Mouse (Mus musculus): ENCODE results near the gene Fam129a. TPM values are rescaled to one million over a fixed set of nuclear protein-coding genes. Genes with fewer than 3 reads are reported as not detected.

Fam129a gene
- polyA plus RNA-seq, 1 experiment, result not detected

DNA sequence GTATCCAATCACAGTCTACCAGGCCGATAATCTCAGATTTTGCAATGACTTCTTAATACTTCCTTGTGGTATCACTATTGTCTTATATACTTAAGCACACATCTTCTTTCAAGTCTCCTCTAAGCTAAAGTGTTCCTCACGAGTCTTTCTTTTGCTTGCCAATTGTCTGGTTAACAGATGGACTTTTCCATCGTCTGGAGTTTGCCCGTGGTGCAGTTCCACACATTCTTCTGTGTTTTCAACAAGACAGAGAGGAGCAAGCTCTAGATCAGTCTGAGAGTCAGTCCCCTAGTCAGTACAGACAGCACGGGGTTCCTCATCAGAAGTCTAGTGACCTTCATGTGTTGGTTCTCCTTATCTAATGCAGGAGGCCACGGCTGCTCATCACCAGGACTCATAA lies 10.5 kb downstream of the Fam129a start:
- TF ChIP-seq POLR2A (IDR thresholded peaks at IDR 0.05; ENCODE audit: insufficient read depth, low read depth, low read length) (no peak), CTCF (IDR thresholded peaks at IDR 0.05; ENCODE audit: insufficient read depth, low read depth, low read length) (no peak)
- no peak overlapping the region for H3K4me3 ChIP-seq (ENCODE audit: insufficient read depth, low read depth, low read length)
- WGBS, result 91% methylated on average over 6 of the region's 6 CpGs
- no peak overlapping the region for H3K27ac ChIP-seq (ENCODE audit: insufficient read depth, low read depth, low read length)
- H3K4me1 ChIP-seq (ENCODE audit: control insufficient read depth, insufficient read depth, low read length), result peaks cover 2% of the 10 kb centered on the region; the same call in 1 of the 2 replicates

DNA sequence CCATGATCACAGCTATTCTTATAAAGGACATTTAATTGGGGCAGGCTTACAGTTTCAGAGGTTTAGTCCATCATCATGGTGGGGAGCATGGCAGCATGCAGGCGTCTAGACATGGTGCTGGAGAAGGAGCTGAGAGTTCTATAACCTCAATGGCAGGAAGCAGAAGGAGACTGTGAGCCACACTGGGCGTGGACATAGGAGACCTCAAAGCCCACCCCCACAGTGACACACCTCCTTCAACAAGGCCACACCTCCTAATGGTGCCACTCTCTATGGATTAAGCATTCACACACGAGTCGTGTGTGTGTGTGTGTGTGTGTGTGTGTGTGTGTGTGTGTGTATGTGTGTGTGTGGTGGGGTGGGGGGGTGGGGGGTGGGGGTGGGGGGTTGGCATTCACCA lies 11.0 kb downstream of the Fam129a start:
- TF ChIP-seq POLR2A (IDR thresholded peaks at IDR 0.05; ENCODE audit: insufficient read depth, low read depth, low read length), result no peak
- TF ChIP-seq CTCF (IDR thresholded peaks at IDR 0.05; ENCODE audit: insufficient read depth, low read depth, low read length), result no peak
- WGBS, result 90% methylated on average over 4 of the region's 4 CpGs
- no peak overlapping the region for H3K27ac ChIP-seq (ENCODE audit: insufficient read depth, low read depth, low read length)

DNA sequence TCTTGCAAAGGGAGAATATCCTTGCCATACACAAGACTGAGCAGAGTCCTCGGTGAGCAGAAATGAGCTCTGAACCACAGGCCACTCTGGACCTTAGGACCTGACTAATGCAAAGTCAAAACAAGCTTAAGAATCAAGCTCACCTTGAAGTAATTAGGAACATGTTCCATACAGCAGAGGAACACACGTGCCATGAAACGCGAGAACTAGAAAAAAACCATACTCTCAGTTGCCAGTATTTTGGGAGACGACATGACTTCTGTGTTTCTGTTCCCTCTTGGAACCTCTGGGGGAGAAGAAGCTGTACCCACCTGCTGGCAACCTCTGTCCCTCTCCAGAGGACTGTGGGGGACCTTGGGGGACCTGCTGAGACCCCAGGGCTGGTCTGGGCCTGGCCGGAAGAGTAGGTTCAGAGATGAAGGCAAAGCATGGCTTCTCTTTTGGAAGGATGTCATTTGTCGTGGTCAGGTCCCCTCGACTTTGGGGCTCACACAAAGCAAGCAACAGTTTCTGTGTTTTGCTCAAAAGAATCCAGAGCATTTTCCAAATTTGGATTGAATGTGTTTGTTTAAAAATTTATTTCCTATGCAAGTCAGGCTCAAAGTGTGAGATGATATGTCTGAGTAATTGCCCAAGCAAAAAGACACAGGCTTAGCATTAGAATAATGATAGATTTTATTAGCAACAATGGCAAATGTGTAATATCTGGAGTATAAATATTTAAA lies 12.6 kb downstream of the Fam129a start:
- TF ChIP-seq CTCF (IDR thresholded peaks at IDR 0.05; ENCODE audit: insufficient read depth, low read depth, low read length) (no peak), POLR2A (IDR thresholded peaks at IDR 0.05; ENCODE audit: insufficient read depth, low read depth, low read length) (no peak)
- Histone ChIP-seq H3K4me1 (ENCODE audit: control insufficient read depth, insufficient read depth, low read length) (peaks cover 2% of the 10 kb centered on the region; the same call in 1 of the 2 replicates), H3K27ac (ENCODE audit: insufficient read depth, low read depth, low read length) (no peak overlapping the region), H3K4me3 (ENCODE audit: insufficient read depth, low read depth, low read length) (no peak overlapping the region)
- WGBS, result 94% methylated on average over 8 of the region's 8 CpGs

More for the DNA sequence above, 11.0 kb downstream of the Fam129a start:
- Histone ChIP-seq H3K4me3 (ENCODE audit: insufficient read depth, low read depth, low read length) (no peak overlapping the region), H3K4me1 (ENCODE audit: control insufficient read depth, insufficient read depth, low read length) (peaks cover 2% of the 10 kb centered on the region; the same call in 1 of the 2 replicates)

DNA sequence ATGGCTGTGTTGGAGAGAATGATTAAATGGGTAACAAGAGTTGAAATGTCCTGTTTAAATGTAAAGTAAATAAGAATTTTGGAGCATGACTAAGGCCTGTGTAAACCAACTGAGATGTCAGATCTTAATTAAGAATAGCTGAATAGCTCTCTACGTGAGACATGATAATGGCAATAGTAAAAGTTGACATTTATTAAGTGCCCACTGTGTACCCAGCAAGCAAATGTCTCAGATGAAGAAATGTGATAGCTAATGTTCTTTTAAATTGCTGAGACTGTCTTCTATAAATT lies 13.1 kb downstream of the Fam129a start:
- H3K4me1 ChIP-seq (ENCODE audit: control insufficient read depth, insufficient read depth, low read length), result peaks cover 2% of the 10 kb centered on the region; the same call in 1 of the 2 replicates
- H3K4me3 ChIP-seq (ENCODE audit: insufficient read depth, low read depth, low read length), result no peak overlapping the region
- WGBS, result 85% methylated on average over 1 of the region's 1 CpGs
- no peak for TF ChIP-seq POLR2A (IDR thresholded peaks at IDR 0.05; ENCODE audit: insufficient read depth, low read depth, low read length)
- no peak for TF ChIP-seq CTCF (IDR thresholded peaks at IDR 0.05; ENCODE audit: insufficient read depth, low read depth, low read length)
- no peak overlapping the region for H3K27ac ChIP-seq (ENCODE audit: insufficient read depth, low read depth, low read length)

DNA sequence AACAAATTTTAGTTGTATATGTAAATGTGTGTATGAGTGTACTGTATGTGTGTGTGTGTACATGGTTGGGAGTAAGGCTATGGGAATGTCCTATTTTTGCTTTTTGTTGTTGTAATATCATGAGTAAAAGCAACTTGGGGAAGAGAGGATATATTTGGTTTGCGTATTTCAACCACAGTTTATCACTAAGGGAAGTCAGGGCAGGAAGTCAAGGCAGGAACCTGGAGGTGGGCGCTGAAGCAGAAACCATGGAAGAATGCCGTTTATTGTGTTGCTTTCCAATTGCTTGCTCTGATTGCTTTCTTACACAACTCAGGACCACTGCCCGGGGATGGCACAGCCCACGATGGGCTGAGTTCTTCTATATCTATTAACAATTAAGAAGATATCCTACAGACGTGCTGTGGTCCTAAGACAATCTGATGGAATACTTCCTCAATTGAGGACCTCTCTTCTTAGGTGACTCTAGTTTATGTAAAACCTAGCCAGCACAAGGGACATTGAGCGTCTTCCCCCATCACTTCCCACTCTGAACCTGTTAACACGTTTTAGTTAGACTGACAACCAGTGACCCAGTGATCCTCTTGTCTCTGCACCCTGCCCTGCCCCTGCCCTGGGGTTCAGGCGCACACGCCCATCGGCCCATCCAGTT lies 13.7 kb downstream of the Fam129a start:
- TF ChIP-seq POLR2A (IDR thresholded peaks at IDR 0.05; ENCODE audit: insufficient read depth, low read depth, low read length) (no peak), CTCF (IDR thresholded peaks at IDR 0.05; ENCODE audit: insufficient read depth, low read depth, low read length) (no peak)
- 83% methylated on average over 11 of the region's 11 CpGs for WGBS
- Histone ChIP-seq H3K4me3 (ENCODE audit: insufficient read depth, low read depth, low read length) (no peak overlapping the region), H3K4me1 (ENCODE audit: control insufficient read depth, insufficient read depth, low read length) (peaks cover 2% of the 10 kb centered on the region; the same call in 1 of the 2 replicates), H3K27ac (ENCODE audit: insufficient read depth, low read depth, low read length) (no peak overlapping the region)

DNA sequence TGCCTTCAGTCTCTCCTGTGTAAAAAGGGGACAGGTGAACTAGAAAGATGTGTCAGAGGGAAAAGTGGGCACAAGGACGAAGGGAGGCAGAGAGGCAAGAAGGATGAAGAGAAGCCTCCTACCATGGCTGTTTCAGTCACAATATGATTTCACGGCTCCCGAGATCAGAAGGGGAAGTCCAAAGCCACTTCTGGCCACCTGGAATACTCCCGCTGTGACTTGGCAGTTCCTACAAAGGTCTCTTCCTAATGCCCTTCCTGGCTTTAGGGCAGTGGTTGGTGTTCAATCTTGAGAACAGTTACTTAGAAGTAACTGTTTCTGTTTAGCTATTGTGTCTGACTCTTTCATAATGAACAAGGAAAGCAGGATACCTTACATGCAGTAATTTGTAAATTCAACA lies 14.7 kb downstream of the Fam129a start:
- Histone ChIP-seq H3K4me3 (ENCODE audit: insufficient read depth, low read depth, low read length) (no peak overlapping the region), H3K27ac (ENCODE audit: insufficient read depth, low read depth, low read length) (no peak overlapping the region), H3K4me1 (ENCODE audit: control insufficient read depth, insufficient read depth, low read length) (peaks cover 2% of the 10 kb centered on the region; the same call in 1 of the 2 replicates)
- WGBS, result 37% methylated on average over 4 of the region's 4 CpGs
- no peak for TF ChIP-seq CTCF (IDR thresholded peaks at IDR 0.05; ENCODE audit: insufficient read depth, low read depth, low read length)
- no peak for TF ChIP-seq POLR2A (IDR thresholded peaks at IDR 0.05; ENCODE audit: insufficient read depth, low read depth, low read length)

DNA sequence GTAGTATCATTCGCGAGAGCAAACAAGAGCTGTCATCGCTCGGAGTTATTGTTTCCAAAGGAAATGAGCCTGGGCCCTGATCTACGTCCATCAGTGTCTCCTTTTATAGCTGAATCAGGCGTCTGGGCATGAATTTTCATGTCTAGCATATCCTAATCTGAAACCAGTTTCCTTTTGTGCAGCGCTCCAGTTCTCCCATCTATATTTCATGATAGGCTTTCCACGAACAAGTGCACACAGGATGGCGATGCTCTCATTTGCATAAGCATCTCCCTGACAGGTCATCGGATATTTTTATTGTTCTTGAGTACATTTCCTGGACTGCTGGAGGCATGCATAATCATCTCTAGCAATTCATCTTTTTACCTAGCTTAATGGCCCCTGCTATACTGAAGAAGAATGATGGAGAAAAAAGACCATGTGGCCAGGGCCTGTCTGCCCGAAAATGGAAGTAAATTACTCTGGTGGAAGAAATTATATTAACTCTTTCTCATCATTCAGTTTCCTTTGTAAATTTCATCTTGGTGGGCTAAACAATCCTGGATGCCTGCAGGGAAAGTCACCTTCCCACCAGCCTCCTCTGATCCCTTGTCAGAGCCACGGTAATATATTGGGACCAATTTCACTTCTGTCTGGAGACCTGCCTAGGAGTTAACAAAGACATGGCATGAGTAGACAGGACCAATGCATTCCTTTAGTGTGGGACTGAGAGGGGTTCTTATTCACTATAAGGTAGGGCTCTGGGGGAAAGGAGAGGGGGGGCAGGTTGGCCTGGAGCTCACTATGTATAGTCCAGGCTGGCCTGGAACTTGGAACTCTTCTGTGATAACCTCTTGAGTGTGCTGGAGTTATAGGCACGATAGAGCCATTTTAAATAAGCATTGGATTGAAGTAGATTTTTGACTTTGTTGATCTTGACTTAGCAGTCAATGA lies 21.4 kb downstream of the Fam129a start:
- Histone ChIP-seq H3K4me1 (ENCODE audit: control insufficient read depth, insufficient read depth, low read length) (no peaks in the 10 kb centered on the region), H3K27ac (ENCODE audit: insufficient read depth, low read depth, low read length) (no peak overlapping the region), H3K4me3 (ENCODE audit: insufficient read depth, low read depth, low read length) (no peak overlapping the region)
- TF ChIP-seq CTCF (IDR thresholded peaks at IDR 0.05; ENCODE audit: insufficient read depth, low read depth, low read length) (no peak), POLR2A (IDR thresholded peaks at IDR 0.05; ENCODE audit: insufficient read depth, low read depth, low read length) (no peak)
- 89% methylated on average over 13 of the region's 13 CpGs for WGBS

DNA sequence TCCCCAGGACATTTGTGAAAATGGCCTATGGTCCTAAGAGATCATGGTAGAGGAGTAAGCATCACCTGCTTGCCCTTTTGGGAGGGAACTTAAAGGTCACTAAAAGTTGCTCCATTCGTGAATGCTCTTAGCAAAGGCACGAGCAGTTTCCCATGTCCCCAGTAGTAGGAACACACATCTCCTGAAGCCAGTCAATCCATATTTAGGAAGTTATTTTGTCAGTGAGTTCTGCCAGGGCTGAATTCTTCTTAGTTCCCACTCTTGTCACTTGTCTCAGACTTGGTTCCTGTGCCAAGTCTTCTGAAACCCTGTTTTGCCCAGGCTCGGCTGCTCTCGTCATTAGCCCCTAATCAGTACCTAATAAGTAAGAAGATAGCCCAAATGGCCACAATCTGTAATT lies 23.9 kb downstream of the Fam129a start:
- TF ChIP-seq CTCF (IDR thresholded peaks at IDR 0.05; ENCODE audit: insufficient read depth, low read depth, low read length) (no peak), POLR2A (IDR thresholded peaks at IDR 0.05; ENCODE audit: insufficient read depth, low read depth, low read length) (no peak)
- Histone ChIP-seq H3K4me3 (ENCODE audit: insufficient read depth, low read depth, low read length) (no peak overlapping the region), H3K27ac (ENCODE audit: insufficient read depth, low read depth, low read length) (no peak overlapping the region), H3K4me1 (ENCODE audit: control insufficient read depth, insufficient read depth, low read length) (no peaks in the 10 kb centered on the region)
- 84% methylated on average over 4 of the region's 4 CpGs for WGBS

All from olfactory bulb, adult 2 months (tissue).